Comparison of ENCODE assay signal across 17 mouse cellular contexts in genomic region chr7:36689049-36689793, GRCm38 (mm10). TPM values are rescaled to one million over a fixed set of nuclear protein-coding genes. Genes with fewer than 3 reads are reported as not detected.
A peak's percentile ranks its signal among the peaks of the same experiment; 100 is the strongest.
DNase-seq lines count a peak whose midpoint lies in the region; ATAC-seq and TF ChIP-seq lines count a peak whose summit lies in the region.
"Had no signal": no experiment of that assay in that cellular context is flagged by ENCODE, and none has a peak within 500 bp of the region (broad histone marks: within the 10 kb centered on the region; RNA-seq: fewer than 3 reads in every experiment).

No protein-coding gene starts in this region.

- H3K4me2 ChIP-seq in intestine, embryonic 15.5 days (replicated peaks) = no peak overlapping the region
- no peak overlapping the region for H3K4me2 ChIP-seq in intestine, postnatal 0 days (replicated peaks; ENCODE audit: low read depth)
- no peak overlapping the region for H3K4me2 ChIP-seq in lung, postnatal 0 days (replicated peaks; ENCODE audit: low read depth, low read length)
- H3K4me2 ChIP-seq: forebrain, embryonic 15.5 days; liver, embryonic 12.5 days had no signal

- no peak overlapping the region for H3K27ac ChIP-seq in intestine, embryonic 15.5 days
- H3K27ac ChIP-seq in intestine, postnatal 0 days (ENCODE audit: low read depth, low read length) = no peak overlapping the region
- H3K27ac ChIP-seq in lung, postnatal 0 days (ENCODE audit: low read length) = no peak overlapping the region
- H3K27ac ChIP-seq: forebrain, embryonic 15.5 days; kidney, postnatal 0 days; liver, embryonic 12.5 days had no signal

- H3K36me3 ChIP-seq in intestine, embryonic 15.5 days = no peaks in the 10 kb centered on the region
- no peaks in the 10 kb centered on the region for H3K36me3 ChIP-seq in intestine, postnatal 0 days (ENCODE audit: control insufficient read depth, insufficient read depth)
- H3K36me3 ChIP-seq in lung, postnatal 0 days (ENCODE audit: insufficient read depth, low read length) = no peaks in the 10 kb centered on the region
- H3K36me3 ChIP-seq: forebrain, embryonic 15.5 days; liver, embryonic 12.5 days had no signal

- peak; percentile 51 to 70 for DNase-seq in cerebellum, postnatal 10 days
- DNase-seq in cerebellum, postnatal 14 days = no peak
- peak; percentile 57 for DNase-seq in lung, postnatal 0 days (ENCODE audit: low spot score)
- DNase-seq in lung, adult 18-20 months = no peak
- DNase-seq in cerebellum, adult 18-20 months = no peak
- DNase-seq: adrenal gland, postnatal 14 days; cerebellum, adult 8-10 months; right cerebral cortex, postnatal 14 days had no signal

- TF ChIP-seq CTCF in intestine, postnatal 0 days (IDR thresholded peaks at IDR 0.05; ENCODE audit: low read depth) = no peak
- no peak for TF ChIP-seq CTCF in lung, postnatal 0 days (IDR thresholded peaks at IDR 0.05)

- no peak overlapping the region for H3K4me3 ChIP-seq in intestine, embryonic 15.5 days (replicated peaks)
- H3K4me3 ChIP-seq in intestine, postnatal 0 days (ENCODE audit: low read depth, low read length) = no peak overlapping the region
- H3K4me3 ChIP-seq in lung, postnatal 0 days (ENCODE audit: low read depth, low read length) = no peak overlapping the region
- H3K4me3 ChIP-seq: forebrain, embryonic 15.5 days; liver, embryonic 12.5 days had no signal

- no peak for TF ChIP-seq EP300 in lung, postnatal 0 days (IDR thresholded peaks at IDR 0.05)

- ATAC-seq in intestine, embryonic 15.5 days = 0 out of 2 replicates have a peak, but pooled peaks have one; percentile 36
- no peak for ATAC-seq in intestine, postnatal 0 days
- peak; percentile 61 for ATAC-seq in lung, postnatal 0 days
- ATAC-seq in CD4-positive, CD25-positive, alpha-beta regulatory T cell, adult 4 months = no peak
- ATAC-seq: forebrain, embryonic 15.5 days; inflammation-experienced regulatory T-cells, adult 6 months; liver, embryonic 12.5 days; midbrain, embryonic 16.5 days had no signal

- peaks cover 10% of the 10 kb centered on the region; the same call in 1 of the 2 replicates for H3K4me1 ChIP-seq in intestine, embryonic 15.5 days (replicated peaks)
- H3K4me1 ChIP-seq in intestine, postnatal 0 days (replicated peaks; ENCODE audit: control insufficient read depth, insufficient read depth, low read length) = no peaks in the 10 kb centered on the region
- no peaks in the 10 kb centered on the region; the same call in 1 of the 2 replicates for H3K4me1 ChIP-seq in lung, postnatal 0 days (ENCODE audit: insufficient read depth, low read depth, low read length)
- H3K4me1 ChIP-seq: liver, embryonic 12.5 days had no signal

- H3K9ac ChIP-seq in intestine, embryonic 15.5 days = no peak overlapping the region
- H3K9ac ChIP-seq in intestine, postnatal 0 days (ENCODE audit: low read depth, low read length) = no peak overlapping the region
- H3K9ac ChIP-seq in lung, postnatal 0 days (replicated peaks; ENCODE audit: low read depth) = no peak overlapping the region
- H3K9ac ChIP-seq: forebrain, embryonic 15.5 days; liver, embryonic 12.5 days had no signal

- no peaks in the 10 kb centered on the region for H3K9me3 ChIP-seq in intestine, embryonic 15.5 days
- no peaks in the 10 kb centered on the region for H3K9me3 ChIP-seq in intestine, postnatal 0 days (ENCODE audit: control insufficient read depth)
- H3K9me3 ChIP-seq in lung, postnatal 0 days (ENCODE audit: low read length) = no peaks in the 10 kb centered on the region
- H3K9me3 ChIP-seq: forebrain, embryonic 15.5 days; liver, embryonic 12.5 days had no signal

- 55% methylated on average over 7 of the region's 7 CpGs for WGBS in intestine, embryonic 15.5 days
- 63% methylated on average over 7 of the region's 7 CpGs for WGBS in intestine, postnatal 0 days
- 42% methylated on average over 7 of the region's 7 CpGs for WGBS in lung, postnatal 0 days

- H3K27me3 ChIP-seq in intestine, embryonic 15.5 days (replicated peaks) = peaks cover 7% of the 10 kb centered on the region
- H3K27me3 ChIP-seq in intestine, postnatal 0 days (replicated peaks; ENCODE audit: control insufficient read depth, insufficient read depth, low read length) = peaks cover 30% of the 10 kb centered on the region
- H3K27me3 ChIP-seq in lung, postnatal 0 days (replicated peaks; ENCODE audit: insufficient read depth, low read length) = peaks cover 6% of the 10 kb centered on the region; the same call in 1 of the 2 replicates
- H3K27me3 ChIP-seq: CH12.LX had no signal

RNA-seq across cellular contexts. Expression of gene Tshz3, which starts 8.7 kb away (rescaled TPM):
- 10.2 and 11.2 TPM in 2 replicates for polyA plus RNA-seq in intestine, embryonic 15.5 days (2015; fragmentation: Nextera tagmentation; extraction: Ambion mirVana)
- 2.2 and 3.4 TPM in 2 replicates for polyA plus RNA-seq in intestine, postnatal 0 days (2015; fragmentation: Nextera tagmentation; extraction: Ambion mirVana)
- polyA plus RNA-seq in lung, postnatal 0 days (2015; fragmentation: Nextera tagmentation; extraction: Ambion mirVana) = 4.1 and 5.8 TPM in 2 replicates
- not detected for polyA plus RNA-seq in CD4-positive, CD25-positive, alpha-beta regulatory T cell, adult 4 months (2017; shearing (Covaris generic))

Comparison
In these comparisons a context has a peak if more than half of its experiments do, and no peak if none do; other contexts are left out.
1. DNase-seq: peak in cerebellum, postnatal 10 days (2 of 2) and lung, postnatal 0 days (single experiment); none in cerebellum, postnatal 14 days (0 of 2), lung, adult 18-20 months (0 of 2) and cerebellum, adult 18-20 months (0 of 2).
2. ATAC-seq: peak in intestine, embryonic 15.5 days (single experiment) and lung, postnatal 0 days (single experiment); none in intestine, postnatal 0 days (single experiment) and CD4-positive, CD25-positive, alpha-beta regulatory T cell, adult 4 months (single experiment).